Mouse (Mus musculus) layer of hippocampus, adult 8-10 months (tissue): Measurements from ENCODE around the gene Stx1a. TPM values are rescaled to one million over a fixed set of nuclear protein-coding genes. Genes with fewer than 3 reads are reported as not detected.

Experiments
- DNase-seq, 2 experiments: peaks; one replicate each; pipeline ENCODE4 v3.0.0; 2022; ENCODE audit warnings: low spot score in 2 of 2
- total RNA-seq, 4 experiments: library from RNA; stranded (reverse); gene quantifications; 2 replicates each; pipeline ENCODE4 v1.2.4; 2022

The Stx1a gene
- total RNA-seq, result 10 to 100 TPM; 84.7 to 93.8 (median 89.2) TPM

DNA sequence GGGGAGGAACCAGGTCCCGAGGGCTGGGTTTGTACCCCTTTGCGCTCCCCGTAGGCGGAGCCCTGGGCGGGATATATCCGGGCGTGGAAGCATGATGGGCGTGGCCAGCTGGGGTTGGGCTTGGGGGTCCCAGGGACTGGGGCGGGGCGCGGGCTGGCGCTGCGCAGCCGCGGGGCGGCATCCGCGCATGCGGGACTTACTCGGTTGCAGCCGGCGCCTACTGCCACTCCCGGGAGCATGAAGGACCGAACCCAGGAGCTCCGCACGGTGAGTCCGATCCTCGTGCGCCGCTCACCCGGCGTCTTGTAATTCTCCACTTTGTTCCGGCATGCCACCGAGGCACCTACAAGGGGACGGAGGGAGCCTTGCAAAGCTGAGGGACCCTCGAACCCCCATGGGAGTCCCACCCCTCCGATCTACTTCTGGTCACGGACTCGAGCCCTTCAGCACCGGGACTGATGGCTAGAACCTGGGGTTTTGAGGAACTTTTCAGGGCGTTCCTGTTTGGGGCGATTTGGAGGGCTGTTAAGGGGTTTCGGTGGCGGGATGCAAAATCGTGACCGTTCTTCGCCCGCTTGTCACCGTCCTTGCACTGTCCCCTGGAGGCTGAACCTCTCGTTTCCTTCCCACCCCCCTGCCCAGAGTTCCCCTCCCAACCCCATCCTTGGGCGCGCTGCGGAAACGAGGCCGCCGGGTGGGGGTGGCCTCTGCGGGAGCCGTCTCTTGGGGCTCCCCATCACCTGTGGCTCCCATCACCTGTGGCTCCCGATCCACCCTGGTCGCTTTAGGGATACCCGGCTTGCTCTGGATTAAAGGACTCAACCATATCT is at the start of gene Stx1a:
TSS of gene Stx1a (plus strand) at position 139 of the 830 bp plus-strand sequence.
- peak; percentile 77 to 82 for DNase-seq

- no peak for DNase-seq
Measured at GRCm38 (mm10) chr5:134973526-134973925, 49.8 kb upstream of the Stx1a start.

DNA sequence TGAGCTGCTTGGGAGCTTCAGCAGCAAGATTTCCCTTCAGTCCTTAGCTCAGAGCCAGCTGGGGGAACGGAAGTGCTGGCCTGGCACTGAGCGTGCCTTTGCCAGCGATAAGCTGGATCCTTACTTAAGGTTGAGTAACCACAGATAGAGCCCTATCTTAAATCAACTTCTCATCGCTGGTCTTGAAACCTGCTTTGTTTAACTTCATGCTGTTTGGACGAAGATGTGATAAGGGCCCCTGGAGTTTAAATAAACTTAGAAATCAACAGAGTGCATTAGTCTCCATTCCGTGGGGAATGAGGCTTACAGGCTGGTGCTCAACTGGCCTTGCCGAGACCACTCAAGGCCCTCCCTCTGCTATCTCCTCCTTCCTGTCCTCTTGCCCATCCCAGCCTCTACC is 49.0 kb upstream of the Stx1a start:
- no peak for DNase-seq

GRCm38 (mm10) chr5:134974921-134975320 is 48.4 kb upstream of the Stx1a start:
- DNase-seq, result no peak

GRCm38 (mm10) chr5:134976164-134976563 is 47.1 kb upstream of the Stx1a start:
- DNase-seq, result no peak

GRCm38 (mm10) chr5:134976577-134977250 is 46.6 kb upstream of the Stx1a start:
- DNase-seq, result no peak

DNA sequence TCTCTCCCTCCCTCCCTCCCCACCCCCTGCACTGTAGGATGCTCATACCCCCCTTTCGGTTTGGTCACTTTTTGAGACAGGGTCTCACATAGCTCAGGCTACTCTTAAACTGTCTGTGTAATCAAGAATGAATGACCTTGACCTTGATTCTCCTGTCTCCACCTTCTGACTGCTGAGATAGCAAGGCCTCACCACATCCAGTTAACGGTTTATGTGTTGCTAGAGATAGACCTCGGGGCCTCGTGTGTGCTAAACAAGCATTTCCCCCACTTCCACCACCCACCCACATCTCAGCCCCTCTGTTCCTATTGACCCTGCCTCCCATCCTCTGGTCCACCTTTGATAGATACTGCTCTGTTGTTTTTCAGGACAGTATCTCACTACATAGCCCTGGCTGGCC is 45.4 kb upstream of the Stx1a start:
- DNase-seq, result no peak

- DNase-seq, result no peak
Measured at GRCm38 (mm10) chr5:134981149-134981548, 42.1 kb upstream of the Stx1a start.

GRCm38 (mm10) chr5:134983111-134983510 is 40.2 kb upstream of the Stx1a start:
- no peak for DNase-seq

GRCm38 (mm10) chr5:134983771-134984170 is 39.5 kb upstream of the Stx1a start:
- DNase-seq, result no peak

DNA sequence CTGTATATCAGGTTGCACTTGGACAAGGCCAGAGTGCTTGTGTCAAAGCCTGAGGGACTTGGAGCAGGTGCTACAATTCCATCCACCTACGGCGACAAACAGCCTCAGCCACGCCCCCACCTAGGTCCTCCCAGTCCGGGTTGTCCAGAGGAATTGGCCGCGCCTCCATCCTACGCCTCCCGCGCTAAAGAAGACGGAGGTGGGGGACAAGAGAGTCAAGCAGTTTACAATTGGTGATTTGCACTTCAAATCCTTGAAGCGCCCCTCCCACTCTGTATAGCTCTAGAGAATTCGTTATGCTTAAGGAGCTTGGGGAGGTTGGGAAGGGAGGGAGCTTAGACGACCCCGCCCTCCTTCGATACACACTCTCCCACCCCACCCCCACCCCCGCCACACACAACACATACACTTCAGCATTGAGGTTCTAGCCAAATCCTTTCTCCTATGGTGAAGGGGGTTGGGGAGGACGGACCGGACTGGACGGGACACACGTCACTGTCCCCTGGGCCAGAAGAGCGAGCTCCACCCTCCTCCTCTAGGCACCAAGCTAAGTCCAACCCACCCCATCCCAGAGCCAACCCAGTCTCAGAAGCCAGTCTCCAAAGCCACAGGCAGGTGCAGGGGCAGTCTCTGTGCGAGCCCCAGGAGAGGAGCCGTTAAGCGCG is 37.5 kb upstream of the Stx1a start, which contains the start of gene Cldn3:
TSS of gene Cldn3 (plus strand) at position 582 of the 665 bp plus-strand sequence.
- DNase-seq, result no peak

- no peak for DNase-seq
Measured at GRCm38 (mm10) chr5:134986298-134987268, 36.7 kb upstream of the Stx1a start.

- no peak for DNase-seq
Measured at GRCm38 (mm10) chr5:134989166-134989565, 34.1 kb upstream of the Stx1a start.

DNA sequence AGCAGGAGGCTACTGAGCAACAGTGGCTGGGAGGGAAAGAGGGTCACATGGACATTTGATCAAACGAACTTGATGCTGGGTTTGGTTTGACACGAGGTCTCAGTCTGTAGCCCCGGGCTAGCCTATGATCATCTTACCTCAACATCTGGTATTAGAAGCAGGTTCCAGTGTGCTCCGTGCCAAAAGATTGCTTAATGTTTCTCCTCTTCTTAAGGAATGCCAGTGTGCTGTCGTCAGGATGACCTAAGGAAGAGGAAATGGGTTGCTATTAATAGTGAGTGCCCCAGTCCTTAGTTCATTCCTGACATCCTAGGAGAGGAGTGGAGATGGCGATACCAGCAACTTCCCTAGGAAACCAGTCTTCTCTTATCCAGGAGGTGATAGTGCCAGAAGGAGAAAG is 33.5 kb upstream of the Stx1a start:
- no peak for DNase-seq

GRCm38 (mm10) chr5:134992566-134992965 is 30.7 kb upstream of the Stx1a start:
- no peak for DNase-seq

DNA sequence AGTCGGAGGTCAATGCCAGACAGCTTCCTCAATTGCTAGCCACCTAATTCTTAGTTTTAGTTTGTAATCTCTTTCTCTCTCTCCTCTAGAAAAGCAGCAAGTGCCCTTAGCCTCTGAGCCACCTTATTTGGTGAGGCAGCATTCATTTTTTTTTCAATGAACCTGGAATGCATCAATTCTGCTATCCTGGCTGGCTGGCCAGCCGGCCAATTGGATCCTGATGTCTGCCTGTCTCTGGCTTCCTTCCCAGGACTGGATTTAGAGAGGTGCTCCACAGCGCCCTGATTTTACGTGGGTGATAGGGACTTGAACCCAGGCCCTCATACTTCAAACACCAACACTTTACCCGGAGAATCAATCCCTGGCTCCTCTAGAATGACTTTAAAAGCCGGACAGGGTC is 24.9 kb upstream of the Stx1a start:
- no peak for DNase-seq

DNA sequence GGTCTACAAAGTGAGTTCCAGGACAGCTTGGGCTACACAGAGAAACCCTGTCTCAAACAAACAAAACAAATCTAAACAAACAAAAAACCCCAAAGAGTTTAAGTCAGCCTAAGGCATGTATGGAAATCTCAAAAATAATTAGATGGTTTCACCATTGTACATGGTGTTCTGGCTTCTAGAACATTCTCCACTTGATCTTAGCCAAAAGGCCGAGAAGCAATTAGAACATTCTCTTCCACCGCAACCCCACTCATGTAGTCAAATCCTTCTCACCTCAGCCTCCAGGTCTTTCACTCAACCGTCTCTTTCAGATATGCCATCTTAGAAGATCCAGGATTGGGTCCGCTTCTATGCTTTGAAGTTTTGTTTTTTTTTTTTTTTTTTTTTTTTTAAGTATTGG is 23.5 kb upstream of the Stx1a start:
- no peak for DNase-seq

- no peak for DNase-seq
Measured at GRCm38 (mm10) chr5:135000751-135001150, 22.5 kb upstream of the Stx1a start.

- no peak for DNase-seq
Measured at GRCm38 (mm10) chr5:135001309-135001708, 22.0 kb upstream of the Stx1a start.

GRCm38 (mm10) chr5:135002151-135002550 is 21.1 kb upstream of the Stx1a start:
- no peak for DNase-seq
